15 mouse cellular contexts compared by ENCODE assay signal in the genomic region with DNA sequence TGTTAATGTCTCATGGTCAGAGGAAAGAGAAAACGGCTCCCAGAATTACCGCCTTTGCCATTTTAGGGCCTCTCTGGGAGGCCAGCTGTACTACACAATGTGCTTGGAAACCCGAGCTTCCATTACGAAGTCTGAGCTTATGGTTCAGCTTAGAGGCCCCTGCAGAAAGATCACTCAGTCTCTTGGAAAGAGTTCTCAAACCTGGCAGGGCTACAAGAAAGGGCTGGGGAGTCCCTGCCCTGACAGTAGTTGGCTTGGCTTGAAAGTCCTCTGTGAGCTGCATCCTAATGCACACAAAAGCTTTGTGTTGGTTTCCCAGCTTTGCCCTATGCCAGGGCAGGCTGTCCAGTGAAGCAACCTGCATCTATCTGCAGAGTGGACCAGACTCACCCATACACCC.
DNase-seq lines count a peak whose midpoint lies in the region; ATAC-seq lines count a peak whose summit lies in the region.
"Had no signal": no experiment of that assay in that cellular context is flagged by ENCODE, and none has a peak within 500 bp of the region (broad histone marks: within the 10 kb centered on the region; RNA-seq: fewer than 3 reads in every experiment).

No protein-coding gene starts in this region.

- no peak overlapping the region for H3K9ac ChIP-seq in forebrain, embryonic 14.5 days (ENCODE audit: low read length)
- no peak overlapping the region for H3K9ac ChIP-seq in forebrain, embryonic 11.5 days (ENCODE audit: low read length)
- no peak overlapping the region for H3K9ac ChIP-seq in limb, embryonic 12.5 days (replicated peaks)
- H3K9ac ChIP-seq in liver, embryonic 12.5 days, result no peak overlapping the region
- H3K9ac ChIP-seq: heart, embryonic 15.5 days had no signal

- H3K4me3 ChIP-seq in forebrain, embryonic 14.5 days (ENCODE audit: low read depth, low read length), result no peak overlapping the region
- H3K4me3 ChIP-seq in forebrain, embryonic 11.5 days (ENCODE audit: low read depth, low read length), result no peak overlapping the region
- H3K4me3 ChIP-seq in limb, embryonic 12.5 days (replicated peaks), result no peak overlapping the region
- H3K4me3 ChIP-seq in limb, embryonic 10.5 days, result no peak overlapping the region
- no peak overlapping the region for H3K4me3 ChIP-seq in liver, embryonic 12.5 days
- H3K4me3 ChIP-seq: gastrocnemius, adult 2 months; heart, embryonic 15.5 days had no signal

- no peak overlapping the region for H3K27ac ChIP-seq in forebrain, embryonic 14.5 days (ENCODE audit: low read depth, low read length)
- H3K27ac ChIP-seq in forebrain, embryonic 11.5 days (ENCODE audit: low read depth, low read length), result no peak overlapping the region
- 0 out of 2 replicates have a peak overlapping the region, but pooled peaks have one; percentile 45 for H3K27ac ChIP-seq in limb, embryonic 12.5 days
- no peak overlapping the region for H3K27ac ChIP-seq in limb, embryonic 10.5 days
- no peak overlapping the region for H3K27ac ChIP-seq in liver, embryonic 12.5 days
- H3K27ac ChIP-seq: gastrocnemius, adult 2 months; heart, embryonic 15.5 days had no signal

- ATAC-seq in forebrain, embryonic 14.5 days, result no peak
- no peak for ATAC-seq in forebrain, embryonic 11.5 days (replicated peaks; ENCODE audit: low FRiP score)
- ATAC-seq in limb, embryonic 12.5 days (ENCODE audit: insufficient number of reproducible peaks, insufficient read depth, low FRiP score, low TSS enrichment, low read depth), result no peak
- ATAC-seq in liver, embryonic 12.5 days, result no peak

- peak; percentile 58 for DNase-seq in forebrain, embryonic 14.5 days (ENCODE audit: low spot score)
- no peak for DNase-seq in forebrain, embryonic 11.5 days (ENCODE audit: low spot score)
- no peak for DNase-seq in limb, embryonic 10.5 days (ENCODE audit: low spot score)
- DNase-seq in frontal cortex, postnatal 14 days (ENCODE audit: low spot score in 2 of 2), result peak; percentile 10 to 36
- DNase-seq in right cerebral cortex, postnatal 10 days (ENCODE audit: low spot score in 2 of 2), result peak; percentile 79 to 80
- no peak for DNase-seq in urinary bladder, postnatal 4 days (ENCODE audit: low spot score in 2 of 2)
- DNase-seq: adrenal gland, postnatal 25 days; B cell, adult 2 months; gastrocnemius, adult 2 months; kidney, adult 11 months; lung, adult 2 months; thymus, postnatal 4 days had no signal

- H3K4me2 ChIP-seq in forebrain, embryonic 14.5 days (ENCODE audit: low read length), result no peak overlapping the region
- no peak overlapping the region for H3K4me2 ChIP-seq in forebrain, embryonic 11.5 days (ENCODE audit: low read depth, low read length, severe bottlenecking)
- no peak overlapping the region for H3K4me2 ChIP-seq in limb, embryonic 12.5 days
- no peak overlapping the region for H3K4me2 ChIP-seq in liver, embryonic 12.5 days
- H3K4me2 ChIP-seq: heart, embryonic 15.5 days had no signal

- H3K4me1 ChIP-seq in forebrain, embryonic 14.5 days (ENCODE audit: control insufficient read depth, insufficient read depth, low read length), result no peaks in the 10 kb centered on the region
- no peaks in the 10 kb centered on the region for H3K4me1 ChIP-seq in forebrain, embryonic 11.5 days (replicated peaks; ENCODE audit: control insufficient read depth, insufficient read depth, low read length)
- H3K4me1 ChIP-seq in limb, embryonic 12.5 days (replicated peaks), result peaks cover 26% of the 10 kb centered on the region
- peaks cover 21% of the 10 kb centered on the region for H3K4me1 ChIP-seq in limb, embryonic 10.5 days
- no peaks in the 10 kb centered on the region for H3K4me1 ChIP-seq in liver, embryonic 12.5 days
- H3K4me1 ChIP-seq: heart, embryonic 15.5 days had no signal

- H3K36me3 ChIP-seq in forebrain, embryonic 14.5 days (ENCODE audit: control insufficient read depth, insufficient read depth, low read length), result no peaks in the 10 kb centered on the region
- no peaks in the 10 kb centered on the region for H3K36me3 ChIP-seq in forebrain, embryonic 11.5 days (ENCODE audit: control insufficient read depth, insufficient read depth, low read length)
- no peaks in the 10 kb centered on the region for H3K36me3 ChIP-seq in limb, embryonic 12.5 days
- H3K36me3 ChIP-seq in limb, embryonic 10.5 days, result no peaks in the 10 kb centered on the region
- H3K36me3 ChIP-seq in liver, embryonic 12.5 days, result no peaks in the 10 kb centered on the region
- H3K36me3 ChIP-seq: heart, embryonic 15.5 days had no signal

- no peaks in the 10 kb centered on the region for H3K9me3 ChIP-seq in forebrain, embryonic 14.5 days (replicated peaks; ENCODE audit: control insufficient read depth, low read length)
- H3K9me3 ChIP-seq in forebrain, embryonic 11.5 days (ENCODE audit: control insufficient read depth, low read length), result no peaks in the 10 kb centered on the region
- no peaks in the 10 kb centered on the region for H3K9me3 ChIP-seq in limb, embryonic 12.5 days
- no peaks in the 10 kb centered on the region for H3K9me3 ChIP-seq in limb, embryonic 10.5 days (replicated peaks)
- H3K9me3 ChIP-seq in liver, embryonic 12.5 days (replicated peaks), result 0 out of 2 replicates have a peak, but pooled peaks cover 3% of the 10 kb centered on the region
- H3K9me3 ChIP-seq: heart, embryonic 15.5 days had no signal

- H3K27me3 ChIP-seq in forebrain, embryonic 14.5 days (replicated peaks; ENCODE audit: control insufficient read depth, insufficient read depth, low read length), result no peaks in the 10 kb centered on the region
- no peaks in the 10 kb centered on the region for H3K27me3 ChIP-seq in forebrain, embryonic 11.5 days (ENCODE audit: control insufficient read depth, insufficient read depth, low read length)
- no peaks in the 10 kb centered on the region for H3K27me3 ChIP-seq in limb, embryonic 12.5 days
- no peaks in the 10 kb centered on the region for H3K27me3 ChIP-seq in limb, embryonic 10.5 days (ENCODE audit: low read depth, poor library complexity, severe bottlenecking)
- no peaks in the 10 kb centered on the region for H3K27me3 ChIP-seq in liver, embryonic 12.5 days (replicated peaks)
- H3K27me3 ChIP-seq: heart, embryonic 15.5 days had no signal

- WGBS in forebrain, embryonic 14.5 days, result 32% methylated on average over 4 of the region's 4 CpGs
- 64% methylated on average over 4 of the region's 4 CpGs for WGBS in forebrain, embryonic 11.5 days
- WGBS in limb, embryonic 12.5 days, result 17% methylated on average over 4 of the region's 4 CpGs
- WGBS in limb, embryonic 10.5 days, result 68% methylated on average over 4 of the region's 4 CpGs
- 78% methylated on average over 4 of the region's 4 CpGs for WGBS in liver, embryonic 12.5 days (ENCODE audit: insufficient replicate concordance)

Comparison
In these comparisons a context has a peak if more than half of its experiments do, and no peak if none do; other contexts are left out.
1. DNase-seq: peak in forebrain, embryonic 14.5 days (single experiment), frontal cortex, postnatal 14 days (2 of 2) and right cerebral cortex, postnatal 10 days (2 of 2); none in forebrain, embryonic 11.5 days (single experiment), limb, embryonic 10.5 days (single experiment) and urinary bladder, postnatal 4 days (0 of 2).